Mouse (Mus musculus): Measurements from ENCODE around the gene Tiam1.

DNA sequence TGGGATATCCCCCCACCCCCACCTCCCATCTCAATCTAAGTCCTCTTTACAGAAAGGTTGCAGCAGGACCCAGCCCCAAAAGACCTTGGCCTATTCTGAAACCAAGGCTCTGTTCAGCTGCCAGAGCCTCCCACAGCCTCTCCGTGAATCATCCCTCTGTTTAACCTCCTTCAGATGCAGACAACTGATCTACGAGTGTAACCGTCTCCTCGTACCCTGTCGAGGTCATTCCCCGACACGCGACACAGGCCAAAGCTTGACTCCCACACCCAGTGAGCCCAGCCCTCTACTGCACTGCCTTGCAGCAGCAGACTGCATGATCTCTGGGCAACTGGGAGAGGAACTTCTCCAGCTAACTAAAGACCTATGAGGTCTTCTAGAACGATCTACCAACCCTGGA, 3.9 kb downstream of the Tiam1 start:
- TF ChIP-seq FLI1 (IDR thresholded peaks at IDR 0.05; ENCODE audit: low read length) (no peak), GATA1 (IDR thresholded peaks at IDR 0.05; ENCODE audit: borderline replicate concordance, low read length) (no peak)

Data from megakaryocyte, embryonic 14.5 days (primary cell).